Mouse (Mus musculus) small intestine, adult 2 months (tissue): ENCODE measurements around the gene Mpv17l2. TPM values are rescaled to one million over a fixed set of nuclear protein-coding genes. Genes with fewer than 3 reads are reported as not detected.

Experiments
- H3K27ac ChIP-seq: fragments of 200-500 bp; 2 replicates; pipeline ENCODE4 v1.5.1; 2012; ENCODE audit warnings: low read depth, low read length, control low read depth, inconsistent platforms; ENCODE audit not compliant: insufficient read depth
- H3K27me3 ChIP-seq: fragments of 200-500 bp; 2 replicates; pipeline ENCODE4 v1.6.1; 2012; ENCODE audit warnings: mild to moderate bottlenecking, moderate library complexity, low read length, inconsistent platforms; ENCODE audit not compliant: control insufficient read depth, insufficient read depth
- H3K36me3 ChIP-seq: fragments of 200-500 bp; 2 replicates; pipeline ENCODE4 v1.6.1; 2012; ENCODE audit warnings: mild to moderate bottlenecking, low read length, control low read depth, inconsistent platforms; ENCODE audit not compliant: control insufficient read depth, insufficient read depth
- H3K4me1 ChIP-seq: fragments of 200-500 bp; 2 replicates; pipeline ENCODE4 v1.6.1; 2012; ENCODE audit warnings: low read length, inconsistent platforms, mixed read lengths; ENCODE audit not compliant: control insufficient read depth, insufficient read depth, insufficient read length
- H3K4me3 ChIP-seq: fragments of 200-500 bp; 2 replicates; pipeline ENCODE4 v1.5.1; 2012; ENCODE audit warnings: low read depth, mild to moderate bottlenecking, control low read depth, inconsistent platforms, low read length, moderate library complexity
- CTCF ChIP-seq: fragments of 200-500 bp; IDR thresholded peaks from 2 replicates; pipeline ENCODE4 v1.5.1; 2012; ENCODE audit warnings: low read depth, mild to moderate bottlenecking, control low read depth, inconsistent platforms, low read length, moderate library complexity, mixed read lengths; ENCODE audit not compliant: insufficient replicate concordance, insufficient read length; ENCODE audit errors: extremely low read depth
- POLR2A ChIP-seq: fragments of 200-500 bp; IDR thresholded peaks from 2 replicates; pipeline ENCODE4 v1.6.1; 2012; ENCODE audit warnings: low read depth, mild to moderate bottlenecking, control low read depth, inconsistent platforms, low read length, moderate library complexity
- WGBS: fragments of 180-500 bp; shearing (Covaris S2); methylation state at CpG from one replicate; pipeline ENCODE4 v1.1.7; 2018; 5-methylcytosine and 5-hydroxymethylcytosine counted together
- polyA plus RNA-seq: library from polyadenylated mRNA; depleted of rRNA; stranded (reverse); fragments of >200 nt; gene quantifications from 2 replicates; pipeline ENCODE4 v1.2.3, GENCODE M21; 2012; rRNA removed

Mpv17l2 gene
- polyA plus RNA-seq, result 190 and 222 TPM in 2 replicates

DNA sequence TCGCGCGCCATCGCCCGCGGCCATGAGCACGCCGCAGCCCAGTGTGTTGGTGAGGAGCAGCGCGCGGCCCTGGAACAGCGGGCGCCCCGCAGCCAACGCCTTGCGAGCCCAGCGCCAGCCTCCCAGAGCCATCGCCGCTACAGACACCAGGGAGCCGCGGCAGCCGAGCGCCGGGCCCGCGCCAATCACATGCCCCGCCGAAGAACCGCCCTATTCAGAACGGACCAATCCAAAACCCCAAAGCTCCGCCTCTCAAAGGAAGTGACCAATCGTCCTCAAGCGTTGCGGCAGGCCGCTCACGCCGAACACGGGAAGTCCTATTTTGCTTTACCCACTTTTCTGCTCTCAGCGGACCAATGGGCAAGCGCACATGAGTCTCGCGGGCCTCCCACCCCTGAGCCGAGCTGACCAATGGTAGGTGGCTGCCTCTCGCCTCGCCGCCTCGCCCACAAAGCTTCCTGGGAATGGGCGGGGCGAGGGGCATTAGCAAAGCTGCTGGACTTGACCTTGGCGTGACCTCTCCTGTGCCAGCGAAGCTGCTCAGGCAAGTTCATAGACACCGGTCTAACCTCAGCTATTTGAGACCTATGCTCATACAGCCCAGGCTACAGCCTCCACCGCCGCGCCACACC, at the start of gene Mpv17l2:
Mpv17l2 (minus strand) TSS at position 172 of the 632 bp plus-strand sequence.
- H3K27ac ChIP-seq, result peak within 1 kb of the TSS; percentile 70
- peaks cover 29% of the 10 kb centered on the region for H3K36me3 ChIP-seq
- under 1% methylated on average over 55 of the region's 55 CpGs for WGBS
- TF ChIP-seq CTCF (no peak), POLR2A (peak; percentile 85)
- peaks cover 31% of the 10 kb centered on the region for H3K4me1 ChIP-seq
- no peaks in the 10 kb centered on the region for H3K27me3 ChIP-seq
- H3K4me3 ChIP-seq, result peak within 1 kb of the TSS; percentile 84

DNA sequence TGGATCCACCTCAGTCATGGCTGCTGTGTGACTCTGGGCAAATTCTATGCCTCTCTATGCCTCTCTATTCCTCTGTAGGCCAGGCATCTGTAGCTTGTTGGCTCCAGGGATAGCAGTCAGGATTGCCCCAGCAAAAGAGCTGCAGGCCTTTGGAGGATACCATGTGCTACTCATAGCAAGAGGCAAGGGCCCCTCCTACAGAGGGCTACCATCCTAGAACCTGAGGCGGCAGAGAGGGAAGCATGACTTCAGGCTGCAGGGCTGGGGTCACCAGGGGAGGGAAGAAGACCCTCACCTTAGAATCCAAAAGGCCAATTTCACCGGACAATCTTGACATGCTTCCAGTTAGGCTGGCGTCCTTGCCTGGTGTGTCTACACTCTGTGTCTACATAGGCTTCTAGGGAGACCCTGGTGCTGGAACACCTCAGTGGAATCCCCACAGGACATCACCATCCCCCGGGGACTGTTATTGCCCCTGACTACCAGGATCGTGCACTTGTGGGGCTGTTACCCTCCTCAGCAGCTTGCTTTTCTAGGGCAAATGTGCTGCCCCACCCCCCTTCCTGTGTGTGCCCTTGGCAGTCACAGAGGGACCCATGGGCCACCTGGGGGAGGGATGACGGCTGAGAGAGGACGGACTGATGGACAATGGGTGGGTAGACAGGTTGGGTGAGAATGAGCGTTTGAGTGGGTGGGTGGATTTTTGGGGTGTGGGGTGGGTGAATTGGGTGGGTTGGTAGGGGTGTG, 48.4 kb upstream of the Mpv17l2 start:
- no peaks in the 10 kb centered on the region for H3K36me3 ChIP-seq
- WGBS, result 85% methylated on average over 8 of the region's 8 CpGs
- peak overlapping the region; percentile 53 for H3K4me3 ChIP-seq
- peaks cover 4% of the 10 kb centered on the region; the same call in 1 of the 2 replicates for H3K27me3 ChIP-seq
- TF ChIP-seq POLR2A, result no peak
- no peak for TF ChIP-seq CTCF
- no peak overlapping the region for H3K27ac ChIP-seq
- peaks cover 7% of the 10 kb centered on the region for H3K4me1 ChIP-seq

- H3K27ac ChIP-seq, result no peak within 1 kb of the TSS
- WGBS, result 63% methylated on average over 5 of the region's 5 CpGs
- no peaks in the 10 kb centered on the region for H3K36me3 ChIP-seq
- H3K27me3 ChIP-seq, result peaks cover 12% of the 10 kb centered on the region; the same call in 1 of the 2 replicates
- TF ChIP-seq CTCF (no peak), POLR2A (no peak)
- peak within 1 kb of the TSS; percentile 53 for H3K4me3 ChIP-seq
- peaks cover 14% of the 10 kb centered on the region for H3K4me1 ChIP-seq
These were observed 47.5 kb upstream of the Mpv17l2 start, which contains the start of gene Il12rb1 for GRCm38 (mm10) chr8:70808239-70808638. Gene Il12rb1, plus strand, starts transcription at chr8:70808449.

GRCm38 (mm10) chr8:70807304-70807703, 46.6 kb upstream of the Mpv17l2 start:
- peaks cover 12% of the 10 kb centered on the region; the same call in 1 of the 2 replicates for H3K27me3 ChIP-seq
- WGBS, result 65% methylated on average over 1 of the region's 1 CpGs
- H3K27ac ChIP-seq, result no peak overlapping the region
- H3K4me1 ChIP-seq, result peaks cover 15% of the 10 kb centered on the region
- TF ChIP-seq CTCF (no peak), POLR2A (no peak)
- H3K4me3 ChIP-seq, result no peak overlapping the region
- H3K36me3 ChIP-seq, result no peaks in the 10 kb centered on the region

GRCm38 (mm10) chr8:70806541-70806940, 45.8 kb upstream of the Mpv17l2 start:
- 72% methylated on average over 4 of the region's 4 CpGs for WGBS
- H3K27ac ChIP-seq, result peak overlapping the region; percentile 48; the same call in 1 of the 2 replicates
- peaks cover 17% of the 10 kb centered on the region for H3K4me1 ChIP-seq
- no peak overlapping the region for H3K4me3 ChIP-seq
- no peak for TF ChIP-seq CTCF
- TF ChIP-seq POLR2A, result no peak
- no peaks in the 10 kb centered on the region for H3K36me3 ChIP-seq
- H3K27me3 ChIP-seq, result peaks cover 12% of the 10 kb centered on the region; the same call in 1 of the 2 replicates

DNA sequence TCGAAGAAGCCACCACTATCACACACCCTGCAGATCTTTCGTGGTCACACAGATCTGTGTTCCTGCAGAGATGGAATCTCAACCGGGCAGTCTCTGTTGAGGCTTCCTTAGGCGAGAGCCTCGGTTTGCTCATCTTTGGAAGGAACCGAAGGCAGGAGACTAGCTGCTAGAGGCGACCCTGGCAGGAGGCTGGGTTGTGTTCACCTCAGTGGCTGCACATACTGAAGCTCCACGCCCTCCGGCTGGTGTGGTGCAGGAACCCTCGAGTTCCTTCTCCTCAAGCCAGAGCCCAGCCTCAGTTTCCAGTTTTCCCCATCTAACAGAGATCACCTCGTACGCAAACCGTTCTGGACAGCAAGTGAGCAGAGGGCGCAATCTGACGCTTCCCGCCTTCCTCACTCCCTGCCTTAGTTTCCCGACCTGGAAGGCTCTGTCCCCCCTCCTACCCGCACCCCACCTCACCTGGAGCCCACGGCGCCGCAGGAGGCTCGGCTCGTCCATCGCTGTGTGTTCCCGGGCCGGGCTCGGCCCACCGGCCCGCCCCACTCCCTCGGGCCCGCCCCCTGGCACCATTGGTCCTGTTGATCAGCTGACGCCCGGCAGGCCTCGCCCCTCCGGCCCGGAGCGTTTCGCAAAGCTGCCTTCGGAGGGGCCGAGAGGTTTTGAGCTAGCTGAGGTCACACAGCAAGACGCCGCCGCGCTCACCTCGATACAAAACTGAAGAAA, 43.9 kb upstream of the Mpv17l2 start, which contains the start of gene Mast3:
Mast3 (minus strand) TSS at position 574 of the 726 bp plus-strand sequence.
- H3K4me3 ChIP-seq, result peak within 1 kb of the TSS; percentile 93
- no peak within 1 kb of the TSS; the same call in 1 of the 2 replicates for H3K27ac ChIP-seq
- H3K36me3 ChIP-seq, result no peaks in the 10 kb centered on the region
- H3K27me3 ChIP-seq, result peaks cover 12% of the 10 kb centered on the region
- TF ChIP-seq CTCF (no peak; the same call in 1 of the 2 replicates), POLR2A (no peak; the same call in 1 of the 2 replicates)
- WGBS, result 1% methylated on average over 45 of the region's 45 CpGs
- peaks cover 17% of the 10 kb centered on the region for H3K4me1 ChIP-seq
